Mouse (Mus musculus) neural tube, embryonic 15.5 days (tissue): ENCODE data around the gene Tnks1bp1. TPM values are rescaled to one million over a fixed set of nuclear protein-coding genes. Genes with fewer than 3 reads are reported as not detected.

Experiments used
- ATAC-seq: fragments of 200-750 bp; cut with Nextera tagmentation; 2 replicates; pipeline ENCODE4 v1.8.0; 2017; ENCODE audit warnings: mild to moderate bottlenecking, moderate TSS enrichment, moderate library complexity; ENCODE audit not compliant: low FRiP score
- H3K27ac ChIP-seq: fragments of 300-500 bp; sonication (generic); replicated peaks from 2 replicates; pipeline ENCODE4 v1.5.1; 2015; ENCODE audit warnings: mild to moderate bottlenecking, inconsistent platforms
- H3K27me3 ChIP-seq: fragments of 300-500 bp; sonication (generic); replicated peaks from 2 replicates; pipeline ENCODE4 v1.6.1; 2015; ENCODE audit warnings: inconsistent platforms
- H3K36me3 ChIP-seq: fragments of 300-500 bp; sonication (generic); 2 replicates; pipeline ENCODE4 v1.6.1; 2015; ENCODE audit warnings: inconsistent platforms
- H3K4me1 ChIP-seq: fragments of 300-500 bp; sonication (generic); 2 replicates; pipeline ENCODE4 v1.6.1; 2015; ENCODE audit warnings: inconsistent platforms
- H3K4me2 ChIP-seq: fragments of 300-500 bp; sonication (generic); 2 replicates; pipeline ENCODE4 v1.6.1; 2015; ENCODE audit warnings: inconsistent platforms, mild to moderate bottlenecking, moderate library complexity
- H3K4me3 ChIP-seq: fragments of 300-500 bp; sonication (generic); replicated peaks from 2 replicates; pipeline ENCODE4 v1.5.1; 2015; ENCODE audit warnings: mild to moderate bottlenecking, inconsistent platforms
- H3K9ac ChIP-seq: fragments of 300-500 bp; sonication (generic); replicated peaks from 2 replicates; pipeline ENCODE4 v1.6.1; 2015; ENCODE audit warnings: mild to moderate bottlenecking, inconsistent platforms
- H3K9me3 ChIP-seq: fragments of 300-500 bp; sonication (generic); replicated peaks from 2 replicates; pipeline ENCODE4 v1.6.1; 2016; ENCODE audit warnings: inconsistent platforms
- WGBS: fragments of 180-500 bp; shearing (Covaris S2); methylation state at CpG from one replicate; pipeline ENCODE4 v1.1.7; 2015; ENCODE audit warnings: mixed read lengths; 5-methylcytosine and 5-hydroxymethylcytosine counted together
- polyA plus RNA-seq: library from polyadenylated mRNA; unstranded; fragments of >200 nt; fragmentation: Nextera tagmentation; extraction: Ambion mirVana; gene quantifications from 2 replicates; pipeline ENCODE4 v1.2.1, GENCODE M21; 2015

The Tnks1bp1 gene
- polyA plus RNA-seq, 1 experiment from 2014 or later = 19.7 TPM

- Histone ChIP-seq H3K4me3 (no peak overlapping the region), H3K9ac (no peak overlapping the region), H3K27me3 (no peaks in the 10 kb centered on the region), H3K4me1 (peaks cover 38% of the 10 kb centered on the region), H3K36me3 (peaks cover 56% of the 10 kb centered on the region), H3K4me2 (no peak overlapping the region), H3K9me3 (no peaks in the 10 kb centered on the region), H3K27ac (no peak overlapping the region)
- ATAC-seq = no peak
- WGBS = 82% methylated on average over 8 of the region's 8 CpGs
These were observed 1.6 kb upstream of the Tnks1bp1 start for GRCm38 (mm10) chr2:85046222-85046621.

DNA sequence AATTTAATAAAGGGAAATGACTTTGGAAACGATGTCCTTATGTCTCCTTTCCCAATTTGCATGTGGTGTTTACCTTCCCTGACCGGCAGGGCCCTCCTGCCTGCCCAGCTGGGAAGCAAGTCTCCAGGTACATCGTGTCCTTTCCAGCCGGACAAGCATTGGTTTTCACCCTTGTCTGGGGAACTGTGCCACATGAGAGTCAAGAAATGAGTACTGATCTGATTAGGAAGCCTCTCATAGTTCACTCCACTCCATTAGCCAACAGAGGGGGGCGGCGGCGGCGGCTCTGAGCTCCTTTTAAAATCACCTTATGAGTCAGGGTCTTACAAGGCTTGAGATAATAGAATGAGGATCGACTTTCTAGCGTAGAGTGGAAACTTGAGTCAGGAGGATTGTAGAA lies 741 bp upstream of the Tnks1bp1 start:
- H3K27me3 ChIP-seq = no peaks in the 10 kb centered on the region
- H3K4me1 ChIP-seq = peaks cover 45% of the 10 kb centered on the region
- no peak for ATAC-seq
- WGBS = 56% methylated on average over 10 of the region's 10 CpGs
- peak overlapping the region; percentile 61 for H3K9ac ChIP-seq
- H3K4me2 ChIP-seq = peak overlapping the region; percentile 69
- H3K9me3 ChIP-seq = no peaks in the 10 kb centered on the region
- peaks cover 52% of the 10 kb centered on the region for H3K36me3 ChIP-seq
- peak overlapping the region; percentile 83 for H3K4me3 ChIP-seq
- peak overlapping the region; percentile 86 for H3K27ac ChIP-seq

DNA sequence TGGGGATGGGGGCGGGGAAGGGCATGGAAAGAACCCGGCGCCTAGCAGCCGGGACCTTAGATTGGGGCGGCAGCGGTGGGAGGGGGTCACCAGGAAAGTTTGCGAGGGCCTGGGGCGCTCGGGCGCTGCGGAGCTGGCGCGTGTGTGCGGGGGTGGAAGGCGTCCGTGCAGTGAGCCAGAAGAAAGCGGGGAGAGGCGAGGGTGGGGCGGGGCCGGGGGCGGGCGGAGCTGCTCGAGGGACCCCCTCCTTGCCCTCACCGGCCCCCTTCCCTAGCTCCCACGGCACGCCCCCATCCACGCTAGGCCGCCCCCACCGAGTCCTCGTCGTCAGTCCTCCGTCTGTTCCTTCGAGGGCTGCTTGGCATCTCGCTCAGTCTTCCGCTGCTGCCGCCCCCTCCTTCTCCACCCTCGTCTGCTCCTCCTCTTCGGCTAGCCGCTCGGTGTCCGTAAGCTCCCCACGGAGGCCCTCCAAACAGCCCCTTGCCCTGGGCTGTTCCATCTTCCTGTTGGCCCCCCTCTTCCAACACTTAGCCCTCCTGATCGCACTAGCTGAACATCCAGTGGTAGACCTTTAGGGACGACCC lies 438 bp downstream of the Tnks1bp1 start:
- H3K36me3 ChIP-seq = peaks cover 50% of the 10 kb centered on the region
- under 1% methylated on average over 31 of the region's 44 CpGs for WGBS
- H3K4me1 ChIP-seq = peaks cover 53% of the 10 kb centered on the region
- peak overlapping the region; percentile 69 for H3K4me2 ChIP-seq
- H3K9ac ChIP-seq = peak overlapping the region; percentile 61
- peak overlapping the region; percentile 83 for H3K4me3 ChIP-seq
- peak overlapping the region; percentile 86 for H3K27ac ChIP-seq
- H3K9me3 ChIP-seq = no peaks in the 10 kb centered on the region
- peak; percentile 77 for ATAC-seq
- no peaks in the 10 kb centered on the region for H3K27me3 ChIP-seq

GRCm38 (mm10) chr2:85049277-85049676 lies 1.5 kb downstream of the Tnks1bp1 start:
- H3K9ac ChIP-seq = 0 out of 2 replicates have a peak overlapping the region, but pooled peaks have one; percentile 61
- H3K9me3 ChIP-seq = no peaks in the 10 kb centered on the region
- peaks cover 48% of the 10 kb centered on the region for H3K36me3 ChIP-seq
- H3K27ac ChIP-seq = peak overlapping the region; percentile 86
- H3K4me3 ChIP-seq = peak overlapping the region; percentile 83
- peak overlapping the region; percentile 69 for H3K4me2 ChIP-seq
- no peaks in the 10 kb centered on the region for H3K27me3 ChIP-seq
- ATAC-seq = no peak
- 54% methylated on average over 4 of the region's 4 CpGs for WGBS
- H3K4me1 ChIP-seq = peaks cover 53% of the 10 kb centered on the region

DNA sequence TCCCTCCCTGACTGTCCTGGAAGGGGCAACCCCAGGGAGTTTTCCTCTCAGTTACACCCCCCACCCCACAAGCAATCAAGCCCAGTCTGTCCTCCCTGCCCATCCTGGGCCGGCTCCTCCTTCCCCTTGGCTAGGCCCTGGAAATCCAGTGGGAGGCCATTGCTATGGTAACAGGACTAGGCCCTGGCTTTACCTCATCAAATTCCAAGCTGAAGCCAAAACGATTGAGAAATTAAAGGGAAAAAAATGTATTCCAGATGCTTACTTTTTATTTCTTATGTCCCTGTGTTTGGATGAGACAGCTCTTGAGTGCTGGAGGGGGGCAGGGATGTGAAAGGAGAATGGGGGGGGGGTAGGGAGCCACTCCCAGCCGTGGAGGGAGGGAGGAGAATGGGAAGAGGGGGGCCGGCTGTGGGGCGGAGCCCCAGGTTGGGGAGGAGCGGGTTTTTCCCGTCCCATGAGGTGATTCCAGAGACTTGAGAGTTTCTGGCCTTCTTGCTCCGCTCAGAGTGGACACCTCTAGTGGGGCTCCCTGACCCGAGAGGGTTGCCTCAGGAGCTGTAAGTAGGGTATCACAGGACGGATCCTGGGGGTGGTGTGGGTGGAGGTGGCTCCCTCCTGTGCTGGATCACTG lies 2.3 kb downstream of the Tnks1bp1 start:
- ATAC-seq = no peak
- H3K9ac ChIP-seq = no peak overlapping the region
- H3K4me3 ChIP-seq = peak overlapping the region; percentile 83
- 11% methylated on average over 8 of the region's 10 CpGs for WGBS
- no peaks in the 10 kb centered on the region for H3K27me3 ChIP-seq
- peaks cover 53% of the 10 kb centered on the region for H3K4me1 ChIP-seq
- H3K27ac ChIP-seq = peak overlapping the region; percentile 86
- H3K4me2 ChIP-seq = peak overlapping the region; percentile 69
- no peaks in the 10 kb centered on the region for H3K9me3 ChIP-seq
- H3K36me3 ChIP-seq = peaks cover 50% of the 10 kb centered on the region

GRCm38 (mm10) chr2:85050746-85051145 lies 2.9 kb downstream of the Tnks1bp1 start:
- Histone ChIP-seq H3K4me1 (peaks cover 53% of the 10 kb centered on the region), H3K9ac (no peak overlapping the region), H3K9me3 (no peaks in the 10 kb centered on the region), H3K4me3 (peak overlapping the region; percentile 83), H3K4me2 (peak overlapping the region; percentile 69), H3K27ac (peak overlapping the region; percentile 86; the same call in 1 of the 2 replicates), H3K36me3 (peaks cover 50% of the 10 kb centered on the region), H3K27me3 (no peaks in the 10 kb centered on the region)
- no peak for ATAC-seq
- WGBS = 65% methylated on average over 9 of the region's 9 CpGs

DNA sequence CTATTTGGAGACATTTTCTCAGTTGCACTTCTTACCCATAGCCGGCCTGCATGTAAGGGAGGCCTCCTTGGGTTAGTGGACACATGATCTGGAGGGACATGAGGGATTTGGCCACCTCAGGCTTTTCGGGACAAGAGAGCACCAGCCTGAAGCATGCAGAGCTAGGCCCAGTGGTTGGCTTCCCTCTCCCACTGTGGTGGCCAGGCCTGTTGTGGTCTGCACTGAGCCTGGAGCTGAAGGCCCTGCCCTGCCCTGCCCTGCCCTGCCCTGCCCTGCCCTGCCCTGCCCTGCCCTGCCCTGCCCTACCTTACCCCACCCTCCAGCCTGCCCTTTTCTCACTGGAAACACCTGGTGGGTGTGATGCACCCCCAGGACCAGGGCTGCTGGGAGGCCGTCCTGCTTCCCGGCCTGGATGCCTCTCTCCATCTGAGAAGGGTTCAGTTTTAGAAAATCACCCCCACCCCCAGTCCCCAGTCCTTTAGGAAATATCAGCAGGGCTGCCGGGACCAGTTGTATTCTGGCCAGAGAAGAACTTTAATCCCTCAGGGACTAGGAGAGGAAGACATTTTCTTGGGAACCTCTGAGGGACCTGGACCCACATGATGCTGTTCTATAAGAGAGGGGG lies 5.5 kb downstream of the Tnks1bp1 start:
- no peak for ATAC-seq
- Histone ChIP-seq H3K27ac (no peak overlapping the region), H3K4me1 (peaks cover 43% of the 10 kb centered on the region), H3K27me3 (no peaks in the 10 kb centered on the region), H3K9me3 (no peaks in the 10 kb centered on the region), H3K4me2 (no peak overlapping the region), H3K4me3 (no peak overlapping the region), H3K36me3 (peaks cover 57% of the 10 kb centered on the region), H3K9ac (no peak overlapping the region)
- WGBS = 92% methylated on average over 5 of the region's 5 CpGs

DNA sequence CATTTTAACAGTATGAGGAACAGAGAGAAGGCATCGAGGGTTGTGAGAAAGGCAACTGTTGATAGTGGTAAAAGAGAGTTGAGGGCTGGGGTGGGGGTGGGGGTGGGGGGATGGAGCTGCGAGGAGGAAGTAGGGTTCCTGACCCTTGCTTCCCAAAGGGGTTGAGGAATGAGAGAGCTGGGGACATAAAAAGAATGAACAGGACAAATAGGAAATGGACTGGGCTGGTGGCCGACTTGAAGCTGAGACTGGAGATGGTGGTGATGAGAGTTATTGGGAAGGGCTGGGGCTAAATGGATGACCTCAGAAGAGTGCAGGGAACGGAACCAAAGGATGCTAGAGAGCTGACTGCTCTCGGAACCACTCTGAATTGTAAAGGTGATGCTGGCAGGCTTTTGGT lies 8.9 kb downstream of the Tnks1bp1 start:
- 83% methylated on average over 5 of the region's 5 CpGs for WGBS
- H3K9ac ChIP-seq = no peak overlapping the region
- no peaks in the 10 kb centered on the region for H3K27me3 ChIP-seq
- H3K27ac ChIP-seq = no peak overlapping the region
- H3K4me3 ChIP-seq = no peak overlapping the region
- H3K9me3 ChIP-seq = no peaks in the 10 kb centered on the region
- no peak overlapping the region for H3K4me2 ChIP-seq
- peaks cover 25% of the 10 kb centered on the region for H3K4me1 ChIP-seq
- peaks cover 76% of the 10 kb centered on the region for H3K36me3 ChIP-seq
- ATAC-seq = no peak

DNA sequence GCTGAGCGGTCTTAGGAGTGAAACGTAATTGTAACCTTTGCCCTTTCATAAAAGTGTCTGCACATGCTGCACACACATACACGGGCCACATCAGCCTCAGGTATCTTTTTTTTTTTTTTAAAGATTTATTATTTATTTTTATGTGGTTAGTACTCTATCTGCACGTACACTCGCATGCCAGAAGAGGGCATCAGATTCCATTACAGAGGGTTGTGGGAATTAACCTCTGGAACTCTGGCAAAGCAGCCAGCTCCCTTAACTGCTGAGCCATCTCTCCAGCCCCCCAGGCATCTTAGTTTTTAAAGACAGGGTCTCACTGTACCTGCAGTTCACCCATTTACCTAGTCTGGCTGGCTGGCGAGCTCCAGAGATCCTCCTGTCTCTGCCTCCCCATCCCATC lies 11.9 kb downstream of the Tnks1bp1 start:
- Histone ChIP-seq H3K9me3 (no peaks in the 10 kb centered on the region), H3K27me3 (no peaks in the 10 kb centered on the region), H3K4me2 (no peak overlapping the region), H3K36me3 (peaks cover 81% of the 10 kb centered on the region), H3K4me1 (peaks cover 15% of the 10 kb centered on the region), H3K4me3 (no peak overlapping the region), H3K9ac (no peak overlapping the region), H3K27ac (no peak overlapping the region)
- WGBS = 93% methylated on average over 6 of the region's 6 CpGs
- ATAC-seq = no peak

DNA sequence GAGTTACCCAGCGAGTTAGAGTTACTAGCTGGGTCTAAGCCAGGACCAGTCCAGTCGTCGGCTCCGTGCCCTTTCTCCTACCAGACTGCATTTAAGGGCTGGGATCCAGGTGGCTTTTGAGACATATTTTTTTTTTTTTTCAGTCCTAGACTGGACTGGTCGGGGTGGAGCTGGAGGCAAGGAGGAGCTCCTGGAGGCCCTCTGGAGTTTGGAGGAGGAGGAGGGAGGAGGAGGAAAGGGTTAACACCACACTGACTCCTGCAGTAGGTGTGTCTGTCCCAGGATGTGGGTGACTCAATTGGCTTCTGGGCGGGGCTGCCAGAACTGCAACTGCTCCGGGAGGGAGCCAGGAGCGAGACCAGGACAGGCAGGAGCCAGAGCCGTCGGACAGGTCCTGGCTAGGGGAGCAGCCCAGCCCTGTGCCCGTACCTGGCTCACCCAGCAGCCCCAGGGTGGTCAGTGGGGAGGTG lies 12.8 kb downstream of the Tnks1bp1 start:
- Histone ChIP-seq H3K4me3 (peak overlapping the region; percentile 12; the same call in 1 of the 2 replicates), H3K27me3 (no peaks in the 10 kb centered on the region), H3K36me3 (peaks cover 78% of the 10 kb centered on the region), H3K9me3 (no peaks in the 10 kb centered on the region), H3K4me2 (peak overlapping the region; percentile 43), H3K4me1 (peaks cover 15% of the 10 kb centered on the region), H3K9ac (no peak overlapping the region), H3K27ac (no peak overlapping the region)
- 0 out of 2 replicates have a peak, but pooled peaks have one; percentile 28 for ATAC-seq
- 10% methylated on average over 11 of the region's 11 CpGs for WGBS

- peaks cover 15% of the 10 kb centered on the region for H3K4me1 ChIP-seq
- 0 out of 2 replicates have a peak, but pooled peaks have one; percentile 7 for ATAC-seq
- H3K27me3 ChIP-seq = no peaks in the 10 kb centered on the region
- no peak overlapping the region for H3K9ac ChIP-seq
- peak overlapping the region; percentile 12; the same call in 1 of the 2 replicates for H3K4me3 ChIP-seq
- peak overlapping the region; percentile 43 for H3K4me2 ChIP-seq
- 30% methylated on average over 10 of the region's 10 CpGs for WGBS
- peaks cover 78% of the 10 kb centered on the region for H3K36me3 ChIP-seq
- no peak overlapping the region for H3K27ac ChIP-seq
- H3K9me3 ChIP-seq = no peaks in the 10 kb centered on the region
These were observed 13.3 kb downstream of the Tnks1bp1 start for GRCm38 (mm10) chr2:85061107-85061541.
